Mouse (Mus musculus) forebrain, embryonic 16.5 days (tissue): ENCODE measurements around the gene Ibsp. TPM values are rescaled to one million over a fixed set of nuclear protein-coding genes. Genes with fewer than 3 reads are reported as not detected.

Experiments
- ATAC-seq: fragments of 200-750 bp; cut with Nextera tagmentation; 2 replicates; pipeline ENCODE4 v1.8.0; 2017; ENCODE audit warnings: mild to moderate bottlenecking, moderate library complexity
- H3K27ac ChIP-seq: fragments of 300-500 bp; sonication (generic); 2 replicates; pipeline ENCODE4 v1.5.1; 2014; ENCODE audit warnings: low read length, control low read depth
- H3K27me3 ChIP-seq: fragments of 300-500 bp; sonication (generic); replicated peaks from 2 replicates; pipeline ENCODE4 v1.6.1; 2014; ENCODE audit warnings: low read length; ENCODE audit not compliant: control insufficient read depth, insufficient read depth
- H3K36me3 ChIP-seq: fragments of 300-500 bp; sonication (generic); 2 replicates; pipeline ENCODE4 v1.6.1; 2014; ENCODE audit not compliant: control insufficient read depth, insufficient read depth
- H3K4me1 ChIP-seq: fragments of 300-500 bp; sonication (generic); replicated peaks from 2 replicates; pipeline ENCODE4 v1.6.1; 2014; ENCODE audit warnings: low read length; ENCODE audit not compliant: control insufficient read depth, insufficient read depth
- H3K4me2 ChIP-seq: fragments of 300-500 bp; sonication (generic); 2 replicates; pipeline ENCODE4 v1.6.1; 2014; ENCODE audit warnings: mild to moderate bottlenecking, low read length, control low read depth
- H3K4me3 ChIP-seq: fragments of 300-500 bp; sonication (generic); replicated peaks from 2 replicates; pipeline ENCODE4 v1.5.1; 2014; ENCODE audit warnings: mild to moderate bottlenecking, low read length, control low read depth
- H3K9ac ChIP-seq: fragments of 300-500 bp; sonication (generic); replicated peaks from 2 replicates; pipeline ENCODE4 v1.6.1; 2014; ENCODE audit warnings: low read depth, low read length, control low read depth
- H3K9me3 ChIP-seq: fragments of 300-500 bp; sonication (generic); 2 replicates; pipeline ENCODE4 v1.6.1; 2016; ENCODE audit warnings: low read length; ENCODE audit not compliant: control insufficient read depth
- WGBS: fragments of 180-500 bp; shearing (Covaris S2); extraction: QIAGEN DNeasy Blood & Tissue Kit; methylation state at CpG from one replicate; pipeline ENCODE4 v1.1.7; 2014; 5-methylcytosine and 5-hydroxymethylcytosine counted together
- polyA plus RNA-seq: library from polyadenylated mRNA; unstranded; fragments of >200 nt; fragmentation: Nextera tagmentation; extraction: Ambion mirVana; gene quantifications from 2 replicates; pipeline ENCODE4 v1.2.1, GENCODE M21; 2015

The Ibsp gene
- 0.79 and 14.0 TPM in 2 replicates for polyA plus RNA-seq

DNA sequence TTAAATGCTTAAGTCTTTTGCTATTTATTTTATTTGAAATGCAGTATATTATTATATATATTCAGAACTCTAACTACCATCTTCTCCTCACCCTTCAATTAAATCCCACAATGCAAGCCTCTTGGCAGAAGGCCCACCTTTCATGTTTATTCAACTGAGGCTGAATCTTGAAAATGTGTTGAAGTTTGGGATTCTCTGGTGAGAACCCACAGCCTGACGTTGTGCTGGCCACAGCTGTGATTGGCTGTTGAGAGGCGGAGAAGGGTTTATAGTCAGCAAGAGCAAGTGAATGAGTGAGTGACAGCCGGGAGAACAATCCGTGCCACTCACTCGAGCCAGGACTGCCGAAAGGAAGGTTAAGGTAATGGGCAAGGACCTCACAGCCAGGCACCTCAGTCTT, at the start of gene Ibsp:
Gene Ibsp, plus strand, starts transcription at position 178 of the 400 bp plus-strand sequence.
- no peaks in the 10 kb centered on the region for H3K36me3 ChIP-seq
- no peaks in the 10 kb centered on the region for H3K9me3 ChIP-seq
- WGBS: 22% methylated on average over 6 of the region's 6 CpGs
- 0 out of 2 replicates have a peak within 1 kb of the TSS, but pooled peaks have one; percentile 1 for H3K4me2 ChIP-seq
- ATAC-seq: peak; percentile 87
- H3K9ac ChIP-seq: no peak within 1 kb of the TSS
- H3K4me1 ChIP-seq: peaks cover 7% of the 10 kb centered on the region
- H3K27me3 ChIP-seq: no peaks in the 10 kb centered on the region
- no peak within 1 kb of the TSS; the same call in 1 of the 2 replicates for H3K27ac ChIP-seq
- no peak within 1 kb of the TSS for H3K4me3 ChIP-seq

DNA sequence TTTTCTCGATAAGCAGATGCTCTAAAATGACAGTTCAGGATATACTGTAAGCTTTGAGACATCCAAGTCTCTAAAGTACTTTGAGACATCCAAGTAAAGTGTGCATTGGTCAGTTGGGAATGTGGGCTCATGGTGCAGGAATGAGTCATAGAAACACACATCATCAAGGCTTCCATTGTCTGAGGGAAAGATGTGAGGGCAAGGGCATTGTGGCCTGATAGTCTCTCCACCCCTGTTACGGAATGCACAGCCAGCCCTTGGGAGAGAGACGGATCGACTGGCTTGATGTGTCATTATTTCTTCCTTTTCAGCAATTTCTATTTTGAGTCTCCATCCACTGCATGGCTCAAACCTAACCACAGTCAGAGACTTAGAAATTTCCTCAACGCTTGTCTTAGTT, 47.2 kb upstream of the Ibsp start:
- WGBS: 89% methylated on average over 5 of the region's 5 CpGs
- Histone ChIP-seq H3K27me3 (no peaks in the 10 kb centered on the region), H3K4me3 (no peak overlapping the region), H3K9me3 (no peaks in the 10 kb centered on the region), H3K36me3 (no peaks in the 10 kb centered on the region), H3K4me1 (no peaks in the 10 kb centered on the region), H3K27ac (no peak overlapping the region), H3K9ac (no peak overlapping the region), H3K4me2 (no peak overlapping the region)
- ATAC-seq: no peak

DNA sequence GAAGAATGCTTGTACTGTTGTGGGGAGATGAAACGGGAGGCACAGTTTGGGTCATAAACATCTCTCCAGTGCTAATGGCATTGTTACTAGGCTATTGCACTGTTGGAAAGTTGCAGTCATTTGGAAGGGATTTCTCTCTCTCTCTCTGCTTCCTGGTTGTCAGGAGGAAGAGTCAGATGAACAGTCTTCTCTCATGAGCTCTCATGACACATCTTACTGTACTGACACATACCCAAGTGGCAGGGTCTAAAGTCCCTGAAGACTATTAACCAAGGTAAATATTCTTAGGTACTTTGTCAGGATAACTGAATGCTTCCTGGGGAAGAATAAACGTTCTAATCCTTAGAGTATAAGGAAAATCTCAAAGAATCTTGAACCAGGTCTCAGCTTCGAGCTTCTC, 42.4 kb upstream of the Ibsp start:
- Histone ChIP-seq H3K4me3 (no peak overlapping the region), H3K9ac (no peak overlapping the region), H3K27me3 (no peaks in the 10 kb centered on the region), H3K4me1 (no peaks in the 10 kb centered on the region), H3K36me3 (no peaks in the 10 kb centered on the region), H3K27ac (no peak overlapping the region), H3K4me2 (no peak overlapping the region), H3K9me3 (no peaks in the 10 kb centered on the region)
- 71% methylated on average over 3 of the region's 3 CpGs for WGBS
- ATAC-seq: no peak

DNA sequence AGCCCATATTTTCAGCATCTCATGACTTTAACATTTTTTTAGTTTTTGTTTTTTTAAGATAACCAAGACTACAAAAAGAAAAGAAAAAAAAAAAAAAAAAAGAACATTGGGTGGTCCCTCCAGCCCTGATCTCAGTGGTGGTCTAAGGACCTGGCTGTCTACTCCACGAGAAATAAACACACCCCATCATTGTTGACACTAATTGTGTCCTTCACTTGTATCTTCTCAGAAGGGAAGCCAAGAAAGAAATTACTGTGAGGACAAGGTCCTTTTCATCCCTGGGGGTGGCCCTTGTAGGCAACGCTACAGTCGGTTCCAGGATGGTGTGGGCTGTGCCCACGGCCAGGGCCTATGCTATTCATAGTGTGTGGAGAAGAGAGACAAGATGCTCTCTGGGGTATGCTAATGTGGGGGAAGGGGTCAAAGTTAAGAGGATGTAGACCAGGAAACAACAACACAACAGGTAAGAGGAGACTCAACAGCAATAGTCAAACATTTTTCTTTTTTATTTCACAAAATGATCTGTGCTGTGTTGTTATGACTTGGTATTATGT, 37.0 kb upstream of the Ibsp start:
- WGBS: 82% methylated on average over 4 of the region's 4 CpGs
- no peak for ATAC-seq
- H3K4me1 ChIP-seq: no peaks in the 10 kb centered on the region
- H3K9me3 ChIP-seq: no peaks in the 10 kb centered on the region
- no peaks in the 10 kb centered on the region for H3K27me3 ChIP-seq
- H3K9ac ChIP-seq: no peak overlapping the region
- H3K4me2 ChIP-seq: no peak overlapping the region
- H3K4me3 ChIP-seq: no peak overlapping the region
- no peak overlapping the region for H3K27ac ChIP-seq
- H3K36me3 ChIP-seq: no peaks in the 10 kb centered on the region

DNA sequence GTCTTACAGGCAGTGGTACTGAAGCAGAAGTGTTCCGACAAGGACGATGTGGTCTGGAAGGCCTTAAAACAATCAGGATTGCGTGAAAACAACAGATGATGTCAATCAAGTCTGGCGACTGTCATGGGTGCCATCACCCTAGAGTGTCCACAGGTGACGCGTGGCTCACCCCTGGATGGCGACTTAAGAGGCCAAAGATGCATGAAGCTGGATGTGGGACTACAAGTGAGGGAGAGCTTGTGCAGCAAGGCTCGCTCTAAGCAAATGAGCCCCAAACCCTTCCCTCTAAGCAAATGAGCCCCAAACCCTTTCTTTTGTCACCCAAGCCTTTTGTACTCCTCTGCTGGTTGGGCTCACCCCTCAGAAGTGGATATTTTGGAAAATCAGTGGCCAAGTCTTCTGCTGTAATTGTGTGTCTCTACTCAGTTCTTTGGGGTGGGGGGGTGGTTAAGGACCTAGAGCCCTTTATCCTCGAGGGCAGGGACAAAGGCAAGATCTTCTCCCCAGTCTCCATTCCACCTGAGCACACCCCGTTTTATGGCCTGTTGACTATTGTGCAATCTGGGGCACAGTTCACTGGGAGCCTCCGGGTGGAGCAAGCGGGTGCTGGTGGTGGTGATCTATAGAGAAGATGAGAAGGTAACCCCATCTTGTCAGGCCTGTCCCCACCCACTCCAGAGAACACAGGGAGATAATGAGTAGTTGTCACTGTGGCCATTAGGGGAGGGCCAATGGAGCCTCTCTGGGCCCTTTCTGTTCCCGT, 35.8 kb upstream of the Ibsp start:
- Histone ChIP-seq H3K4me2 (no peak overlapping the region), H3K9me3 (no peaks in the 10 kb centered on the region), H3K4me3 (no peak overlapping the region), H3K4me1 (no peaks in the 10 kb centered on the region), H3K27me3 (no peaks in the 10 kb centered on the region), H3K36me3 (no peaks in the 10 kb centered on the region), H3K27ac (no peak overlapping the region), H3K9ac (no peak overlapping the region)
- WGBS: 87% methylated on average over 13 of the region's 13 CpGs
- ATAC-seq: no peak

DNA sequence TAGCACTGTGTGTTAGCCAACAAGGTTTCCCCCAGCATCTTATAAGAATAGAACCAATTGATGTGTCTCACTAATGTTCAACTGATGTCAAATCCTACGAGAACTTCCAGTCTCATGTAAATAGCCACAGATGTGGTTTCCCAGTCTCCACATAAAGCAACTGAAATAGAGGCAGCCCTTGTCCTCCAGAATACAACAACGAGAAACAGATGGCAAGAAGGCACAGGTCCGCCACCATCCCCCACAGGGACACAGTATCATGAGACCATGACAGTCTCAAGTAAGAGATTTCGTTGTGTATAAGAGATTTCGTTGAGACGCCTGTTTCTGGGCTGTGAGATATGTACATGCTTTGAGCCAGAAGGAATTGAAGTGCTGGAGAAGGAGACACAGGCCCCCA, 4.8 kb upstream of the Ibsp start:
- no peak overlapping the region for H3K9ac ChIP-seq
- H3K9me3 ChIP-seq: no peaks in the 10 kb centered on the region
- no peaks in the 10 kb centered on the region for H3K27me3 ChIP-seq
- ATAC-seq: no peak
- H3K27ac ChIP-seq: no peak overlapping the region
- H3K4me1 ChIP-seq: peaks cover 5% of the 10 kb centered on the region
- H3K36me3 ChIP-seq: no peaks in the 10 kb centered on the region
- no peak overlapping the region for H3K4me3 ChIP-seq
- WGBS: 81% methylated on average over 6 of the region's 6 CpGs
- H3K4me2 ChIP-seq: no peak overlapping the region

DNA sequence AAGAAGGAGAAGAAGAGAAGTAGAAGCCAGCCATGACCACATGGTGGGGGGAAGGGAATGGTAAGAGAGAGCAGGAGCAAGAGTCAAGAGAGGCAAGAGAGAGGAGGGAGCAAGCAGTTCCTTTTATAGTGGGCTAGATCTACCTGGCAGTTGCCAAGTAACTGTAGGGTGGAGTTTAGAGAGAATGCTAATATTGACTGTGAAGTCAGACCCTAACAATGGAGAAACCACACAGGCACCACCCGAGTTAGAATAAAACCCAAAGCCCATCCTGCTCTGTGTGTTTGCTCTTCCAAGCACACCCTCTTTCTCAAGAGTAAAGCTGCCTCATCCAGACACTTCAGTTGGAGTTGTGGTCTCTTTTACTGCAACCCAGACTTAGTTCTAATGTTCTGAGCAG, 15.1 kb downstream of the Ibsp start:
- Histone ChIP-seq H3K4me2 (no peak overlapping the region), H3K4me1 (no peaks in the 10 kb centered on the region), H3K36me3 (no peaks in the 10 kb centered on the region), H3K4me3 (no peak overlapping the region), H3K27me3 (no peaks in the 10 kb centered on the region), H3K9me3 (no peaks in the 10 kb centered on the region), H3K9ac (no peak overlapping the region), H3K27ac (no peak overlapping the region)
- no peak for ATAC-seq
- WGBS: 65% methylated on average over 1 of the region's 1 CpGs

DNA sequence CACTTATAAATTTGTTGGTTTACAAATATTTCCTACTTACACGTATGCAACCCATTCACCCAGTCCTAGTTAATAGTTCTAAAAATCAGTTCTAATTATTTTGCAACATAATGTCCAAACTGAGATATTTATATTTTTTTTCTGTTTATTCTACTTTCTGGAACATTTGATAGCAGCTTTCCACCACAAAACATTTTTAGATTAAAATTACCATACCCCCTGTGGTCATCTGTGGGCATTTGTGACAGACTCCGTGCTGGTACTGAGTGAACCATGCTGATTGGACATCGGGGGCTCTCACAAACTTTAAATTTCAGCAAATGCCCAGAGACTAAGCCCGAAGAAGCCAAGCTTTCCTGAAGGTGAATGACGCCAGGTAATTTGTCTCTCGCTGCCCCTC, 26.1 kb downstream of the Ibsp start, which contains the start of gene Mepe:
Gene Mepe, plus strand, starts transcription at position 301 of the 400 bp plus-strand sequence.
- Histone ChIP-seq H3K4me1 (no peaks in the 10 kb centered on the region), H3K9ac (no peak within 1 kb of the TSS), H3K36me3 (no peaks in the 10 kb centered on the region), H3K4me3 (no peak within 1 kb of the TSS), H3K4me2 (no peak within 1 kb of the TSS), H3K27ac (no peak within 1 kb of the TSS), H3K27me3 (no peaks in the 10 kb centered on the region), H3K9me3 (no peaks in the 10 kb centered on the region)
- WGBS: 85% methylated on average over 6 of the region's 6 CpGs
- no peak for ATAC-seq

DNA sequence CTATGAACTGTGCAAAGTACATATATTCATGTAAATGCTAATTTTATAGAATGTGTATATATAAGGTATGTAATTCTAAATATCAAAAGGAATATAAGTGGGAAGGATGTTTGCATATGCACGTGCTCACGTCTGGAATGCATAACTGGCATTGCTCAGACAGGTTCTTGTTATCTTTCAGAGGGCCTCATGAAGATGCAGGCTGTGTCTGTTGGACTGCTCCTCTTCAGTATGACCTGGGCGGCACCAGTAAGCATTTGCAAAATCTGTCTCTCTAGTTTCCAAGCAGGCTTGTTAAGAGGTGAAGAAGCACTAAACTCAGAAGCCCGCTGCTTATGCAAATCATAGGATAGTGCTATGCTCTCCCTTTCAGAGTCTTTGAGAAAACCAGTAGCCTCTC, 27.9 kb downstream of the Ibsp start:
- no peak overlapping the region for H3K9ac ChIP-seq
- WGBS: 79% methylated on average over 4 of the region's 4 CpGs
- no peaks in the 10 kb centered on the region for H3K36me3 ChIP-seq
- H3K27ac ChIP-seq: no peak overlapping the region
- no peak overlapping the region for H3K4me2 ChIP-seq
- H3K27me3 ChIP-seq: no peaks in the 10 kb centered on the region
- no peaks in the 10 kb centered on the region for H3K9me3 ChIP-seq
- no peak for ATAC-seq
- no peaks in the 10 kb centered on the region for H3K4me1 ChIP-seq
- H3K4me3 ChIP-seq: no peak overlapping the region
